Mouse (Mus musculus): ENCODE measurements at regions not wholly inside any gene's neighbourhood (a gene's known extent, or its start where the extent isn't known, plus 50 kb on each side); places are given as distances from the start of the nearest gene placed in this dataset.
"Not testable (repeated sequence)": the region's sequence is repeated elsewhere in the genome, so short reads cannot be mapped to it uniquely, and the experiment has no call there.

GRCm38 (mm10) chr5:74816523-74816922 lies 113.8 kb upstream of the Lnx1 start:
- H3K4me2 ChIP-seq, result no peak overlapping the region
- H3K9me3 ChIP-seq, result no peaks in the 10 kb centered on the region
- H3K27ac ChIP-seq (replicated peaks), result no peak overlapping the region
- H3K36me3 ChIP-seq, result no peaks in the 10 kb centered on the region
- H3K4me3 ChIP-seq, result no peak overlapping the region
- peaks cover 10% of the 10 kb centered on the region; the same call in 1 of the 2 replicates for H3K4me1 ChIP-seq (replicated peaks)
- H3K9ac ChIP-seq, result no peak overlapping the region
- WGBS, result 25% methylated on average over 5 of the region's 5 CpGs
- peak; percentile 54; the same call in 1 of the 2 replicates for ATAC-seq (ENCODE audit: low read depth)
- 0 out of 2 replicates have a peak, but pooled peaks cover 2% of the 10 kb centered on the region for H3K27me3 ChIP-seq

GRCm38 (mm10) chr5:74813396-74813795 lies 110.7 kb upstream of the Lnx1 start:
- Histone ChIP-seq H3K9ac (no peak overlapping the region), H3K36me3 (no peaks in the 10 kb centered on the region), H3K27ac (replicated peaks) (no peak overlapping the region), H3K4me2 (no peak overlapping the region), H3K9me3 (no peaks in the 10 kb centered on the region), H3K4me1 (replicated peaks) (peaks cover 10% of the 10 kb centered on the region; the same call in 1 of the 2 replicates), H3K27me3 (0 out of 2 replicates have a peak, but pooled peaks cover 2% of the 10 kb centered on the region), H3K4me3 (no peak overlapping the region)
- WGBS, result 19% methylated on average over 3 of the region's 3 CpGs
- no peak for ATAC-seq (ENCODE audit: low read depth)

GRCm38 (mm10) chr5:74811046-74811445 lies 108.3 kb upstream of the Lnx1 start:
- Histone ChIP-seq H3K4me1 (replicated peaks) (no peaks in the 10 kb centered on the region), H3K27me3 (0 out of 2 replicates have a peak, but pooled peaks cover 2% of the 10 kb centered on the region), H3K4me3 (no peak overlapping the region), H3K9me3 (no peaks in the 10 kb centered on the region), H3K36me3 (no peaks in the 10 kb centered on the region), H3K9ac (no peak overlapping the region), H3K27ac (replicated peaks) (no peak overlapping the region), H3K4me2 (no peak overlapping the region)
- no peak for ATAC-seq (ENCODE audit: low read depth)
- WGBS, result 80% methylated on average over 7 of the region's 7 CpGs

GRCm38 (mm10) chr5:74807581-74808221 lies 105.0 kb upstream of the Lnx1 start:
- WGBS, result 74% methylated on average over 5 of the region's 5 CpGs

DNA sequence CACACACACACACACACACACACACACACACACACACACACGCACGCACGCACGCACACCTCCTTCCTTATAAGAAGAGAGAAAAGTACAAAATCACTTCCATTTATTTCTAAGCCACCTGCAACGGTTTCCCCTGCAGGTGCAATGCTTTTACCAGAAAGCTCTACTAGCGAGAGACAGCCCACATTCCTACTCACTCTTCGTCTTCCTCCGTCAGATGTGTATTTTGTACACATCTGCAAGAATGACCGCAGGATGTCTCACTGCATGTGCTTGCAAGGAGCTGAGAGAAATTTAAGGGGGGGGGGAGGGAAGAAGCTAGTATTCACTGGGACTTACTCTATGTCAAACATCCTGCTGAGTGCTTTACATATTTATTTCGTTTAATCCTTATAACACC lies 99.2 kb upstream of the Lnx1 start:
- no peak overlapping the region for H3K27ac ChIP-seq (replicated peaks)
- ATAC-seq (ENCODE audit: low read depth), result no peak
- H3K4me2 ChIP-seq, result no peak overlapping the region
- peaks cover 27% of the 10 kb centered on the region for H3K27me3 ChIP-seq
- H3K4me3 ChIP-seq, result no peak overlapping the region
- no peak overlapping the region for H3K9ac ChIP-seq
- H3K4me1 ChIP-seq (replicated peaks), result peaks cover 11% of the 10 kb centered on the region
- H3K36me3 ChIP-seq, result no peaks in the 10 kb centered on the region
- no peaks in the 10 kb centered on the region for H3K9me3 ChIP-seq
- 72% methylated on average over 8 of the region's 10 CpGs for WGBS

More at GRCm38 (mm10) chr5:74807581-74808221, 105.0 kb upstream of the Lnx1 start:
- H3K27ac ChIP-seq (replicated peaks), result no peak overlapping the region
- H3K9me3 ChIP-seq, result no peaks in the 10 kb centered on the region
- no peak for ATAC-seq (ENCODE audit: low read depth)
- H3K4me1 ChIP-seq (replicated peaks), result peaks cover under 1% of the 10 kb centered on the region
- H3K27me3 ChIP-seq, result 0 out of 2 replicates have a peak, but pooled peaks cover under 1% of the 10 kb centered on the region
- no peak overlapping the region for H3K4me3 ChIP-seq
- no peaks in the 10 kb centered on the region for H3K36me3 ChIP-seq
- no peak overlapping the region for H3K9ac ChIP-seq
- no peak overlapping the region for H3K4me2 ChIP-seq

DNA sequence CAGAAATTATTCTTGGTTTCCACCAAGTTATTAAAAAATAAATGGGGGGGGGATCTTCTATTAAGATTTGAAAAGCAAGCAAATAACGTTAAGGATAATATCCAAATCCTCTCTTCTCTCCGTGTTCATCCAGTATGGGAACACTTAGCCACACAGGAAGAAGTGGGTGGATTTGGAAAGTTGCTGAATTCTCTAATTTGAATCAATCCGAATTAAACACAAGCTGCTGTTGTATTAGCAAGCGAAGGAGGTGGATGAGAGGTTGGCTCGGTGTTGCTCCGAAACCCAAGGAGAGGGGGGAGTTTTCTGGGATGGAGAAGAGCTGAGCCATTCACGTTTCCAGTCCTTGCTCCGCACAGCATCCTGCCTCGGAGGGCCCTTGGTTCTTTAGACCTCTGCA lies 97.6 kb upstream of the Lnx1 start:
- H3K4me1 ChIP-seq (replicated peaks), result peaks cover 11% of the 10 kb centered on the region
- H3K4me2 ChIP-seq, result no peak overlapping the region
- no peak for ATAC-seq (ENCODE audit: low read depth)
- H3K9me3 ChIP-seq, result no peaks in the 10 kb centered on the region
- no peak overlapping the region for H3K27ac ChIP-seq (replicated peaks)
- no peak overlapping the region for H3K4me3 ChIP-seq
- H3K27me3 ChIP-seq, result peaks cover 30% of the 10 kb centered on the region
- no peaks in the 10 kb centered on the region for H3K36me3 ChIP-seq
- WGBS, result 46% methylated on average over 9 of the region's 9 CpGs
- no peak overlapping the region for H3K9ac ChIP-seq

DNA sequence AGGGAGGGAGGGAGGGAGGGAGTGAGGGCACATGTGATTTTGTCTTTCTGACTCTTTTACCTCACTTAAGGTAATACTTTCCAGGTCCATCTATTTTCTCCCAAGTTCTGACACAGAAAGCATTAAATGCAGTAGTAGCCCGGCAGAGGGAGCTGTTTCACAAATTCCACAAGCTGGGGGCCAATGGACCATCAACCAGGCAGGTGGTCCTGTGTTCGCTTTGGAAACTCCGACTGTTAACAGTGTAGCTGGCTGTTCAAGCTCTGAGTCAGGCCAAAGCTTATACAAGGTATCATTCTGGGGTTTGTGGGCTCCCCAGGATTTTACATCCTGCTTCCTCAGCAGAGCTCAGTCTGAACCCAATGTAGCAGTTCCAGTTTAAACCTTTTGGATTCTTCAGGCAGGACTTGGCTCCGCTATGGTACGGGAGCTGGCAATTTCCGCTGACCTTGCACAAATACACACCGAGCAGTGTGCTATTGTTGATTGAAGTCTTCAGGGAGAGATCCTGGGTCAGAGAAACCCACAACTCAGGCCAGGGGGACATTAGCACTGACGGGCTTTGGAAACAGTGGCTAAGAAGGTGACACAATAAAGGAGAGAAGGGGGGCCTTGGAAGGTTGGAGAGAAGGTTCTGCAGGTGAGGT lies 93.8 kb upstream of the Lnx1 start:
- Histone ChIP-seq H3K36me3 (no peaks in the 10 kb centered on the region), H3K4me1 (replicated peaks) (peaks cover 19% of the 10 kb centered on the region), H3K27me3 (peaks cover 29% of the 10 kb centered on the region), H3K4me3 (no peak overlapping the region), H3K4me2 (no peak overlapping the region), H3K9ac (no peak overlapping the region), H3K27ac (replicated peaks) (no peak overlapping the region), H3K9me3 (no peaks in the 10 kb centered on the region)
- 38% methylated on average over 8 of the region's 8 CpGs for WGBS
- no peak for ATAC-seq (ENCODE audit: low read depth)

DNA sequence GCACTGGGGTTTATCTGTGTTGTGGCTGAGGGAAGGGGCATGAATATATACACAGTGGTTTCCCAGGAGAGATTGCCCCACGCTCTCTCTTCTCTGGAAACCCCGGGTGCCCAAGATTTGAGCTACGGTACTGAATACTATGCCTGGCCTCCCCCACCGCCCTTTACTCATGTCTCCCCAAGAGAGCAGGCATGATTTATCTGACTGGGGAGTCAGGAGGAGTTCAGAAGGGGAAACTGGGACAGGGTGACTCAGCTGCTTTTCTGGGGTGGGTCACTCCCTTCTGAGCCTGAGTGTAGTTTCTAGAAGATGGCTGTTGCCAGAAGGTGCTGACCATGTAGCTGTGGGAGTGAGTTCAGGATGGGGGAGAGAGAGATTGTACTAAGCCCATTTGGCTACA lies 92.0 kb upstream of the Lnx1 start:
- Histone ChIP-seq H3K4me2 (no peak overlapping the region), H3K36me3 (no peaks in the 10 kb centered on the region), H3K9ac (no peak overlapping the region), H3K9me3 (no peaks in the 10 kb centered on the region), H3K27ac (replicated peaks) (no peak overlapping the region), H3K27me3 (peaks cover 24% of the 10 kb centered on the region), H3K4me3 (no peak overlapping the region), H3K4me1 (replicated peaks) (peaks cover 16% of the 10 kb centered on the region)
- WGBS, result 76% methylated on average over 4 of the region's 4 CpGs
- no peak for ATAC-seq (ENCODE audit: low read depth)

DNA sequence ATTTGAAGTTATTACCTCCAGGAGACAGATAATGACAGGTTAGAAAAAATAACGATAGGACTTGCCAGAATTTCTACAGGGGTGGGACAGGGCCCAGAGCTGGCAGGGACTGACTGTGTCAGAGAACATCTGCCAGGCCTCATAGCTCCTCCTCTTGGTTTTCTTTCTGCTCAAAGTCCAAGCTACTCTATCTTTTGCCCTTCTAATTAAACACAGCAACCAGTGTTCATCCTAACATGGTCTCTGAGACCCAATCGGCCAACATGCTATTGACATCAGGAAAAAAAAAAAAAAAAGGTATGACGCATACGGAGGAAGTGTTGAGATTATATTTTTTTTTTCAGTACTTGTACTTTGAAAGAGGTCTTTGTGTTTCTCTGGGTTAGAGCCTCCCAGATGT lies 90.7 kb upstream of the Lnx1 start:
- ATAC-seq (ENCODE audit: low read depth), result no peak
- WGBS, result 70% methylated on average over 4 of the region's 4 CpGs

DNA sequence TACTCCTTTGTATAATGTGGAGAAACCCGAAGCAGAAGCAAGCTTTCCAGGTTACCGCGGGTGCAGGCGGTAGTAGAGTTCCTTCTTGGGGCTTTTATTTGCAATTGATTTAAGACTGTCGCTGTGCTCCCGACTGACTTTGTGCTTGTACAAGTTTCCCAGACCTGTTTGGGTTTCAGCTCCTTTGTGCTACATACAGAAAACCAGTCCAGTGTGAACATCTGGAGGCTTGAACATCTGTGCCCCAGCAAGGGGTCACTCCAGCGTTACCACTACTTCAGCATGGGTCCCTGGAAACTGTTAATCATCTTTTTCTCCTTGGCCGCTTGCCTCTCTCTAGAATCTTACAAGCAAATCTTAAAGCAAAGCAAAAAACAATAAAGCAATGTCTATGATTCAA lies 90.2 kb upstream of the Lnx1 start:
- 12% methylated on average over 8 of the region's 8 CpGs for WGBS
- Histone ChIP-seq H3K4me3 (no peak overlapping the region), H3K36me3 (no peaks in the 10 kb centered on the region), H3K4me2 (peak overlapping the region; percentile 45; the same call in 1 of the 2 replicates), H3K27ac (replicated peaks) (peak overlapping the region; percentile 74; the same call in 1 of the 2 replicates), H3K9ac (no peak overlapping the region), H3K4me1 (replicated peaks) (peaks cover 16% of the 10 kb centered on the region), H3K27me3 (peaks cover 9% of the 10 kb centered on the region), H3K9me3 (no peaks in the 10 kb centered on the region)
- no peak for ATAC-seq (ENCODE audit: low read depth)

More for the DNA sequence above, 90.7 kb upstream of the Lnx1 start:
- H3K36me3 ChIP-seq, result no peaks in the 10 kb centered on the region
- H3K27ac ChIP-seq (replicated peaks), result no peak overlapping the region
- peaks cover 16% of the 10 kb centered on the region for H3K4me1 ChIP-seq (replicated peaks)
- peaks cover 11% of the 10 kb centered on the region for H3K27me3 ChIP-seq
- no peak overlapping the region for H3K4me3 ChIP-seq
- H3K4me2 ChIP-seq, result no peak overlapping the region
- no peak overlapping the region for H3K9ac ChIP-seq
- no peaks in the 10 kb centered on the region for H3K9me3 ChIP-seq

DNA sequence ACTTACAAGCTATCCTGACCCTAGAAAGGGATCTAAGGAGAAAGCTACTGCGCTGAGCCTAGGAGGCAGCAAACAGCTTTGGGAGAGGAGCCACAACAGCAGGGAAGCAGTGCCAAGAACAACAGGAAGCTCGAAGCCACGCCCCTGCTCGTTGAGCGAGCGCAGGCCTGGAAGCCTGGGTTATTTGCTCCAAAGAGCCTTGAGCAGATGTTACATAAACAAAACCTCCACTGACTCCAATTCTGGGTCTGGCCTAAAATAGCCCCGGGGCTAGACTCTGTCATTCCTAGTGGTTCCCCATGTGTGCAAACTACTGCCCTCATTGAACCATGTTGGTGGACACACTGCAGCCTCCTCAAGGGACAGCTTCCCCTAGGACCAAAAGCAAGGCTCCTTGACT lies 89.6 kb upstream of the Lnx1 start:
- Histone ChIP-seq H3K9ac (peak overlapping the region; percentile 58), H3K36me3 (no peaks in the 10 kb centered on the region), H3K4me3 (no peak overlapping the region), H3K27ac (replicated peaks) (peak overlapping the region; percentile 74), H3K27me3 (peaks cover 9% of the 10 kb centered on the region), H3K9me3 (no peaks in the 10 kb centered on the region), H3K4me1 (replicated peaks) (peaks cover 16% of the 10 kb centered on the region), H3K4me2 (peak overlapping the region; percentile 45)
- peak; percentile 55 for ATAC-seq (ENCODE audit: low read depth)
- 1% methylated on average over 7 of the region's 7 CpGs for WGBS

DNA sequence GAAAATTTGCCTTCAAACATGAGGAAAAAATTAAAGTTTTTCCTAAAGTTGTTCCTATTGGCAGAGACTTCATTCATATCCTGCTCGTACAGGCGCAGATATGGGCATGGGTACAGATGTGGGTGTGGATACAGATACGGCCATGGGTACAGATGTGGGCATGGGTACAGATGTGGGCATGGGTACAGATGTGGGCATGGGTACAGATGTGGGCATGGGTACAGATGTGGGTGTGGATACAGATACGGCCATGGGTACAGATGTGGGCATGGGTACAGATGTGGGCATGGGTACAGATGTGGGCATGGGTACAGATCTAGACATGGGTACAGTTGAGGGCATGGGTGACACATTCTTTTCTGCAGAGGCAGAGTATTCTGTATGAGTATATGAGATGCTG lies 87.8 kb upstream of the Lnx1 start:
- H3K27me3 ChIP-seq; H3K27ac ChIP-seq (replicated peaks); ATAC-seq (ENCODE audit: low read depth); H3K36me3 ChIP-seq; H3K4me3 ChIP-seq; H3K4me2 ChIP-seq; H3K9me3 ChIP-seq; H3K9ac ChIP-seq: not testable (repeated sequence)
- WGBS, result 92% methylated on average over 4 of the region's 4 CpGs
- peaks cover 16% of the 10 kb centered on the region for H3K4me1 ChIP-seq (replicated peaks)
